Mouse (Mus musculus) kidney, postnatal 25 days (tissue): ENCODE data around the gene Stk38.

Source experiments
- DNase-seq, 2 experiments: peaks; one replicate each; pipeline ENCODE4 v3.0.0; 2021; ENCODE audit warnings: mixed read lengths in 2 of 2

Gene Stk38

DNA sequence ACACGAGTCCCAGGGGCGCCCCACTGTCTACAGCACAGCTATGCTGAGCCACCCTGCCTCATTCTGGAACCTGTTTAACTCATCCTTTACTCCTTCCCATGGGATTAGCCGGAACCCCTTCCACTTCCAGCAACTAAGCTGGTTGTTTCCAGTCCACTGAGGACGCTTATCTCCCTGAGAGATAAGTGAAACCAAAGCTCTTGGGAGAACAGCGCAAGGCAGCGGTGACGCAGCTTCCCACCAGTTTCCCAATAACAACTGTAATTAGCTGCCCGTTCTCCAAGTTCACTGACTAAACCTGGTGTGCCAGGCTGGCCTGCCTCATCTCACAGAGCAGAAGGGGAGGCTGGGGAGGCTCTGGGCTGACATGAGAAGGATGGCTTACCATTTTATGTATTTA is 86.7 kb downstream of the Stk38 start:
- DNase-seq, result no peak
